Mouse (Mus musculus) hindbrain, embryonic 16.5 days (tissue): Measurements from ENCODE around the gene Numa1. TPM values are rescaled to one million over a fixed set of nuclear protein-coding genes. Genes with fewer than 3 reads are reported as not detected.

Source experiments
- ATAC-seq: fragments of 200-750 bp; cut with Nextera tagmentation; 2 replicates; pipeline ENCODE4 v1.8.0; 2017; ENCODE audit warnings: moderate TSS enrichment, moderate library complexity
- H3K27ac ChIP-seq: fragments of 300-500 bp; sonication (generic); 2 replicates; pipeline ENCODE4 v1.5.1; 2014; ENCODE audit warnings: low read depth, mild to moderate bottlenecking, control low read depth, low read length, moderate library complexity
- H3K27me3 ChIP-seq: fragments of 300-500 bp; sonication (generic); replicated peaks from 2 replicates; pipeline ENCODE4 v1.6.1; 2014; ENCODE audit warnings: low read length; ENCODE audit not compliant: control insufficient read depth, insufficient read depth
- H3K36me3 ChIP-seq: fragments of 300-500 bp; sonication (generic); 2 replicates; pipeline ENCODE4 v1.6.1; 2014; ENCODE audit warnings: mild to moderate bottlenecking, low read length, moderate library complexity, mixed read lengths; ENCODE audit not compliant: control insufficient read depth, insufficient read depth
- H3K4me1 ChIP-seq: fragments of 300-500 bp; sonication (generic); 2 replicates; pipeline ENCODE4 v1.6.1; 2014; ENCODE audit warnings: low read depth, low read length; ENCODE audit not compliant: control insufficient read depth, insufficient read depth
- H3K4me2 ChIP-seq: fragments of 300-500 bp; sonication (generic); 2 replicates; pipeline ENCODE4 v1.6.1; 2014; ENCODE audit warnings: mild to moderate bottlenecking, low read length, control low read depth, moderate library complexity
- H3K4me3 ChIP-seq: fragments of 300-500 bp; sonication (generic); 2 replicates; pipeline ENCODE4 v1.5.1; 2014; ENCODE audit warnings: mild to moderate bottlenecking, low read length, control low read depth, moderate library complexity
- H3K9ac ChIP-seq: fragments of 300-500 bp; sonication (generic); 2 replicates; pipeline ENCODE4 v1.6.1; 2014; ENCODE audit warnings: low read depth, mild to moderate bottlenecking, control low read depth, low read length, moderate library complexity
- H3K9me3 ChIP-seq: fragments of 300-500 bp; sonication (generic); 2 replicates; pipeline ENCODE4 v1.6.1; 2014; ENCODE audit warnings: mild to moderate bottlenecking, low read length, moderate library complexity; ENCODE audit not compliant: control insufficient read depth
- WGBS: fragments of 180-500 bp; shearing (Covaris S2); extraction: QIAGEN DNeasy Blood & Tissue Kit; methylation state at CpG from one replicate; pipeline ENCODE4 v1.1.7; 2014; 5-methylcytosine and 5-hydroxymethylcytosine counted together
- polyA plus RNA-seq: library from polyadenylated mRNA; unstranded; fragments of >200 nt; fragmentation: Nextera tagmentation; extraction: Ambion mirVana; gene quantifications from 2 replicates; pipeline ENCODE4 v1.2.1, GENCODE M21; 2015

Numa1 gene
- polyA plus RNA-seq, 1 experiment from 2014 or later = 32.7 TPM

DNA sequence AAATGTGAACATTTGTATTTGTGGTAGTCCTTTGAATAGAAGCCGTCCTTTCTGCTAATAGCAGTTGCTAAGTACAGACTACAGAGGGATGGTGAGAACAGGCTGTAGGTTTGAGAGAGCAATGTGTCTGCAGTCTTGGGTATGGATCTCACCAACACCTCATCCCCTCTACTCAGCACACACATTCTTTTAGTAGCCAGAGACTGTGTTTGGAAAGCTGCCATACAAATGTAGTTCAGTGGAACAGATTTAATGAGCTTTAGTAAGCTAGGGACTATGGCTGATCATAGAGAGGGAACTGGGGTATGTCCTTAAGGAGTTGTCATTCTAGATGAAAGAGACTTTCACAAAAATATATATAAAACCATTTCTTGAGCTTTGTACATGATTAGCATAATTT is 33.3 kb downstream of the Numa1 start:
- H3K27me3 ChIP-seq = no peaks in the 10 kb centered on the region
- H3K36me3 ChIP-seq = no peaks in the 10 kb centered on the region
- no peak overlapping the region for H3K4me2 ChIP-seq
- no peak overlapping the region for H3K4me3 ChIP-seq
- 100% methylated on average over 1 of the region's 1 CpGs for WGBS
- H3K4me1 ChIP-seq = peaks cover 18% of the 10 kb centered on the region
- ATAC-seq = no peak
- no peaks in the 10 kb centered on the region for H3K9me3 ChIP-seq
- no peak overlapping the region for H3K27ac ChIP-seq
- H3K9ac ChIP-seq = no peak overlapping the region

DNA sequence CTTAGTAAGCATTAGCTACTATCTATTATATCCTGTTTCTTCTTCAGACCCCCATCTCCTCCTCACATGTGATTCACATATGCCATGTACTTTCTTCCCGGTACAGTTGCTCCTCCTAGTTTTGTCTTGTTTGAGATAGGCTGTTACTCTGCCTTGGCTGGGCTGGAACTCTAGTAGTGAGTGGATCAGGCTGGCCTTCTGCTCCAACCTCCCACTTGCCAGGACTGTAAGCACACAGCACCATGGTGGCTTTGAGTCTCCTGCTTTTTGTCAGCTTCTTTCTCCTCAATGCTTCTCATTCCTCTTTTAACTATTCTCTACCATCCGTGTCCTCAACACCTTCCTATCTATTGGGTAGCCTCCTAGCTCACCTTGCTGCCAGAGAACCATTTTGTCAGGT is 34.8 kb downstream of the Numa1 start:
- WGBS = 63% methylated on average over 2 of the region's 2 CpGs
- Histone ChIP-seq H3K4me3 (no peak overlapping the region), H3K9me3 (no peaks in the 10 kb centered on the region), H3K4me2 (peak overlapping the region; percentile 74), H3K27ac (peak overlapping the region; percentile 100), H3K9ac (no peak overlapping the region), H3K27me3 (no peaks in the 10 kb centered on the region), H3K4me1 (peaks cover 23% of the 10 kb centered on the region), H3K36me3 (no peaks in the 10 kb centered on the region)
- ATAC-seq = no peak

DNA sequence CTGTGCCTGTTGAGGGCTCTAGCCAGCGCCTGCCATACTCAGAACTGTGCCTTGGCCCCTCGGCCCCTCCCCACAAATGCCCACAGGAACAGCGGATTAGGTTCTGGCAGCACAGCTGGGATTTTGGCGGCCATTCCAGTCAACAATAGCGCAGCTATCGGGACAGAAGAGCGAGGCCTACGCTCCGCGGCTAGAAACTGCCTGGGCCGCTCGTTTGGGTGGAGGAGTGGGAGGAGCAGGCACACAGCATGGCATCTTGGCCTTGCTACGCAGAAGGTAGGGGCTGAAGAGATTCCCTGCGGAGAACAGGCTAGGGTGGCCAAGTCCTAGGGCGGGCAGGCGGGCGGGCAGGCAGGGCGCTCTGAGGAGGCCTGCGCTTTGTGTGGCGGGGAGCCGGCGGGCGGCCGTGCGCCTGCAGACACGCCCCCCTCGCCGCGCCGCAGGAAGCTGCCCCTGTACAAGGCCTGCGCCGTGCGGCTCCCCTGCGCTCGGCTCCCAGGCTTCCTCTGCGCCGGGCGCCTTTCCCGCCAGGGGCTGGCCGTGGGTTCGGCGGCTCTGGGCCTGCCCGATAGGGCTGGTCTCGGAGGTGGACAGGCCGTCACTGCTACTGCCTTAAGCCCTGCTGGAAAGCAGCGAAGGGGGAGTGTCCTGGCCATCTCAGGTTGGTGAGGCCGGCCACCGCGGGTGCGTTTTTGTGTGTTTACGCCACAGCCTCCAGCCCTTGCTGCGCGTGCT is 36.0 kb downstream of the Numa1 start:
- H3K36me3 ChIP-seq = no peaks in the 10 kb centered on the region
- H3K4me2 ChIP-seq = peak overlapping the region; percentile 74
- no peaks in the 10 kb centered on the region for H3K27me3 ChIP-seq
- H3K27ac ChIP-seq = peak overlapping the region; percentile 100
- peak overlapping the region; percentile 98 for H3K9ac ChIP-seq
- peaks cover 23% of the 10 kb centered on the region for H3K4me1 ChIP-seq
- peak overlapping the region; percentile 82 for H3K4me3 ChIP-seq
- peak; percentile 88 for ATAC-seq
- no peaks in the 10 kb centered on the region for H3K9me3 ChIP-seq
- under 1% methylated on average over 30 of the region's 53 CpGs for WGBS

- H3K36me3 ChIP-seq = no peaks in the 10 kb centered on the region
- WGBS = 2% methylated on average over 16 of the region's 17 CpGs
- no peaks in the 10 kb centered on the region for H3K27me3 ChIP-seq
- H3K4me1 ChIP-seq = peaks cover 23% of the 10 kb centered on the region
- peak overlapping the region; percentile 100 for H3K27ac ChIP-seq
- peak; percentile 62 for ATAC-seq
- H3K4me3 ChIP-seq = peak overlapping the region; percentile 82
- peak overlapping the region; percentile 74 for H3K4me2 ChIP-seq
- no peaks in the 10 kb centered on the region for H3K9me3 ChIP-seq
- peak overlapping the region; percentile 98 for H3K9ac ChIP-seq
Observed at GRCm38 (mm10) chr7:101970429-101970775, 36.5 kb downstream of the Numa1 start.

- H3K4me3 ChIP-seq = peak overlapping the region; percentile 82
- H3K4me2 ChIP-seq = peak overlapping the region; percentile 74
- ATAC-seq = peak; percentile 82
- WGBS = 2% methylated on average over 19 of the region's 19 CpGs
- H3K9ac ChIP-seq = peak overlapping the region; percentile 98
- peaks cover 23% of the 10 kb centered on the region for H3K4me1 ChIP-seq
- peak overlapping the region; percentile 100 for H3K27ac ChIP-seq
- H3K27me3 ChIP-seq = no peaks in the 10 kb centered on the region
- no peaks in the 10 kb centered on the region for H3K36me3 ChIP-seq
- H3K9me3 ChIP-seq = no peaks in the 10 kb centered on the region
Observed at GRCm38 (mm10) chr7:101970821-101971461, 37.0 kb downstream of the Numa1 start.

- Histone ChIP-seq H3K9ac (peak overlapping the region; percentile 98), H3K4me1 (peaks cover 23% of the 10 kb centered on the region), H3K27me3 (no peaks in the 10 kb centered on the region), H3K4me2 (peak overlapping the region; percentile 74), H3K27ac (peak overlapping the region; percentile 100), H3K4me3 (peak overlapping the region; percentile 82), H3K9me3 (no peaks in the 10 kb centered on the region), H3K36me3 (no peaks in the 10 kb centered on the region)
- ATAC-seq = no peak
- 42% methylated on average over 2 of the region's 2 CpGs for WGBS
Observed at GRCm38 (mm10) chr7:101971721-101972120, 37.8 kb downstream of the Numa1 start.

GRCm38 (mm10) chr7:101973730-101974129 is 39.8 kb downstream of the Numa1 start:
- ATAC-seq = no peak
- Histone ChIP-seq H3K36me3 (peaks cover 3% of the 10 kb centered on the region; the same call in 1 of the 2 replicates), H3K4me3 (no peak overlapping the region), H3K27ac (no peak overlapping the region), H3K4me1 (peaks cover 22% of the 10 kb centered on the region), H3K9me3 (no peaks in the 10 kb centered on the region), H3K27me3 (no peaks in the 10 kb centered on the region), H3K9ac (no peak overlapping the region), H3K4me2 (no peak overlapping the region)
- WGBS = 80% methylated on average over 3 of the region's 3 CpGs

DNA sequence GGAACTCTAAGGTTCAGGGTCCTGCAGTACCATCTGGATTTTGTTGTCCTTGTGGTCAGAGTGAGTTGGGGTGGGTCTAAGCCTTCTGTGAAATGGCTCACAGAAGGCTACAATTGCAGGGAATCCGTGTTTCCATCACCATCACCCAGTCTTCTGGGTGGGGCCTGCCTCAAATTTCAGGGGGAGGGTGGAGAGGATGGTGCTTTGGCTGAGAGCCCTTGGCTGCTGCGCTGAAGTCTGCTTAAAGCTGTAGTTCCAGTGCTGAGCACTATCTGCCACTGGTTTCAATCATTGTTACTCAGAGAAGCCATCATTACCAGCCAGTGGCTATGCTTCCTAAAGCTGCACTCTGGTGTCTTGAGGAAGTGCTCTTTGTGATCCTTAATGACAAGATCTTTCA is 40.6 kb downstream of the Numa1 start:
- Histone ChIP-seq H3K36me3 (peaks cover 3% of the 10 kb centered on the region; the same call in 1 of the 2 replicates), H3K27ac (no peak overlapping the region), H3K4me3 (no peak overlapping the region), H3K27me3 (no peaks in the 10 kb centered on the region), H3K4me1 (peaks cover 17% of the 10 kb centered on the region), H3K9ac (no peak overlapping the region), H3K4me2 (no peak overlapping the region), H3K9me3 (no peaks in the 10 kb centered on the region)
- 54% methylated on average over 2 of the region's 2 CpGs for WGBS
- no peak for ATAC-seq

DNA sequence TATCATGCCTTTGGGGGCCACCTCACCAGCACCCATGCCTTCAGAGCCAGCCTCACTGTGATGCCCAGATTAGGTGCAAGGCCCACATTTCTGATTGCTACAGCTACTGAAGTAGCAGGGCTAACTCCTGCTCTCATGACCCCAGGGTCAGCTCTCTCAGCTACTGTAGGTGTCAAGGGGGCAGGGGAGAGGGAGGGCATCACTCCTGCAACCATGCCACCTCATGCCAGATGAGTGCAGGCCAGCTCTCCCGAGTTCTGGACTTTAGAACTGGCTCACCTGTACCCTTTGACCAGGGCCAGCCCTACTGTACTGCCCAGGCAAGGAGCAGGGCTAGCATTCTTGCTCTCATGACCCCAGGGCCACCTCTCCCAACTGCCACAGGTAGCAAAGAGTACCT is 48.8 kb downstream of the Numa1 start:
- H3K9me3 ChIP-seq = no peaks in the 10 kb centered on the region
- no peak overlapping the region for H3K4me3 ChIP-seq
- H3K4me2 ChIP-seq = no peak overlapping the region
- no peak overlapping the region for H3K27ac ChIP-seq
- H3K4me1 ChIP-seq = no peaks in the 10 kb centered on the region
- H3K27me3 ChIP-seq = no peaks in the 10 kb centered on the region
- H3K9ac ChIP-seq = no peak overlapping the region
- WGBS = 94% methylated on average over 1 of the region's 1 CpGs
- no peak; the same call in 1 of the 2 replicates for ATAC-seq
- no peaks in the 10 kb centered on the region for H3K36me3 ChIP-seq
